Mouse (Mus musculus): Measurements from ENCODE around the gene Znrd1.
A peak's percentile ranks its signal among the peaks of the same experiment; 100 is the strongest.

Gene Znrd1

DNA sequence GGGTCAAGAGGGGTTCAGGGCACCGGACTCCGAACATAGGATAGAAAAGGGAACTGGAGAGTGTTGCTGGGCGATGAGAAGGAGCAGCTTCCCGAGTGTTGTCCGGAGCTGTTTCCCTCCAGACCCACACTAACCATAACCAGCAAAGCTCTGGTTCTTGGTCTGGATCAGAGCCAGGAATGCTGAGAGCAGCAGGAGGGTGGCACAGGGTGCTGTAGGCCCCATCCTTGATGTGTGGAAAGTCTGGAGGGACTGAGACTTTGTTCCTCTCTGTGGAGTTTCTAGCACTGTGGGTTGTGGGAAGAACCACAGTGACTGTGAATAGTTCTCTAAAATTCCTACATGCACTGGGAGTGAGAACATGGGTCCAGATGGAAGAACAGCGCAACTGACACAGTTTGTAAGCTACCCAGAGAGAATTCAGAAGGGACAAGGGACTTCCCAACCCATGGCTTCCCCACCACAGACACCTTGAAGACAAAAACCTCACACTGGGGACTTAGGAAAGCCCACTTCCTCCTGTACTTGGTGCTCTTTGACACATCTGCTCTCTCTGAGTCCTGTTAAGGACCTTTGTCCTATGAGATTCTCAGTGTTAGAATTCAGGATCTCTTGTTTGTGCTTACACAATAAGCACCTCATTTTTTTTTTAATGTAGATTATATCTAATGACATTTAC lies 13.0 kb upstream of the Znrd1 start:
- no peak for DNase-seq (ENCODE audit: low read depth)

- DNase-seq (ENCODE audit: low read depth) = no peak
Measured at GRCm38 (mm10) chr17:36970316-36970890, 12.0 kb upstream of the Znrd1 start.

- DNase-seq (ENCODE audit: low read depth) = no peak
Measured at GRCm38 (mm10) chr17:36966875-36967274, 8.5 kb upstream of the Znrd1 start.

GRCm38 (mm10) chr17:36961125-36961524 lies 2.8 kb upstream of the Znrd1 start:
- DNase-seq (ENCODE audit: low read depth) = no peak

- DNase-seq (ENCODE audit: low read depth) = no peak
Measured at GRCm38 (mm10) chr17:36958884-36959283, 525 bp upstream of the Znrd1 start.

- DNase-seq (ENCODE audit: low read depth) = no peak
Measured at GRCm38 (mm10) chr17:36953062-36953461, 5.3 kb downstream of the Znrd1 start.

DNA sequence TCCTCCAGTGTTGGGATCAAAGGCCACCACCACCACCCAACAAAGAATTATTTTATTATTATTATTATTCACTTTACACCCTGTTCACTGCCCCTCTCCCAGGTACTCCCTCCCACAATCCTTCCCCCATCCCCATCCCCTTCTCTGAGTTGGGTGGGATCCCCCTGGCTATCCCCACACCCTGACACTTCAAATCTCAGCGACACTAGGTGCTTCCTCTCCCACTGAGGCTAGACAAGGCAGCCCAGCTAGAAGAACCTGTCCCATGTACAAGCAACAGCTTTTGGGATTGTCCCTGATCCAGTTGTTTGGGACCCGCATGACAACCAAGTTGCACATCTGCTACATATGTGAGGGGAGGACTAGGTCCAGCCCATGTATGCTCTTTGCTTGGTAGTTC lies 5.7 kb downstream of the Znrd1 start:
- no peak for DNase-seq (ENCODE audit: low read depth)

- peak; percentile 94 for DNase-seq (ENCODE audit: low read depth)
Measured at GRCm38 (mm10) chr17:36950981-36951947, 7.1 kb downstream of the Znrd1 start, which contains the start of gene Ppp1r11. Ppp1r11 (minus strand) TSS chr17:36951741.

GRCm38 (mm10) chr17:36949265-36949664 lies 9.1 kb downstream of the Znrd1 start:
- DNase-seq (ENCODE audit: low read depth) = no peak

DNA sequence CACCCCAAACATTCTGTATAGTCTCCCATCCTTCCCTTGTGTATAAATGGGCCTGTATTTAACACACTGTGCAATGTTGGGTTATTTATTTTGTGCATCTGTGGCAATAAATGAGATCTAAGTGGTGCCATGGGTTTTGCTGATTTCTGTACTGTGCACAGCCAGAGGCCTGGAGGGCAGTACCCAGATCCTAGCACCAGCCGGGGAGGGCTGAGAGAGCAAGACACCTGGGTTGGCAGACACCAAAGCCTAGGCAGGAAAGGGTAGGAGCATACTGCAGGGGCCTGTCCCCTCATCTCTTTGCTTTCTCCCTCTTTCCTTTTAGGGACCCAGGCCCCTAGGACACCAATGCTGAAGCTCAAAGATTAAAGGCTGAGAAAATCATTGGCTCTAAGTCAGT lies 10.1 kb downstream of the Znrd1 start:
- no peak for DNase-seq (ENCODE audit: low read depth)

GRCm38 (mm10) chr17:36947051-36947819 lies 11.1 kb downstream of the Znrd1 start:
- DNase-seq (ENCODE audit: low read depth) = no peak

DNA sequence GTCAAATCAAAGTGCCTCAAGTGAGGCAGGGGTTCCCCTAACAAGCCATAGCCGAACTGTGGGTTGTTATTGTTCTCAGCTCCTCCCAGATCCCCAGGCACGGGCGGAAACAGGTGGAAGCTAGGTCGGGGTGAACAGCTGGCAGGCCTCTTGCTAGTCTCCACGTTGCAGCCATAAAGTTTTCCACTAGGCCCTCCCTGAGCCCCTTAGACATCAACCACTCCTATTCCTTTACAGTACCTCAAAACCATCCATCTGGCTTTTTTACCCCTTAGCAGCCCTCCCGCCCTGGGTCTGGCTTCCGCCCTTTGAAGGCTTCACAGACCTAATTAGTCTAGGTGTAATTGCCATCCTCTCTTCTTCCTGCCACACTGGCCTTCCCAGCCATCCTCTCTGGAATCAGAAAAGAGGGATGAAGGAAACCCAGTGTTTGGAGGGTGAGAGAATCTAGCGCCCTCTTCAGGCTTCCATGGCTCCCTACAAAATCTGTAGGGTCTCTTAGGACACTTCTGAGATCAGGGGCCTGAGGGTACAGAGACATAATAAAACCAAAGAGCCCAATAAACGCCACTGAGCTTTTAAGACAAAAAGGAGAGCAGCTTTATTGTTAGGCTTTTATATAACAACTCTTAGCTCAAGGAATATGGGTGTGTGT lies 14.1 kb downstream of the Znrd1 start:
- no peak for DNase-seq (ENCODE audit: low read depth)

GRCm38 (mm10) chr17:36943691-36944090 lies 14.7 kb downstream of the Znrd1 start:
- DNase-seq (ENCODE audit: low read depth) = no peak

GRCm38 (mm10) chr17:36942791-36943471 lies 15.4 kb downstream of the Znrd1 start, which contains the start of gene Rnf39:
Rnf39 (plus strand) TSS chr17:36942918.
- DNase-seq (ENCODE audit: low read depth) = no peak

DNA sequence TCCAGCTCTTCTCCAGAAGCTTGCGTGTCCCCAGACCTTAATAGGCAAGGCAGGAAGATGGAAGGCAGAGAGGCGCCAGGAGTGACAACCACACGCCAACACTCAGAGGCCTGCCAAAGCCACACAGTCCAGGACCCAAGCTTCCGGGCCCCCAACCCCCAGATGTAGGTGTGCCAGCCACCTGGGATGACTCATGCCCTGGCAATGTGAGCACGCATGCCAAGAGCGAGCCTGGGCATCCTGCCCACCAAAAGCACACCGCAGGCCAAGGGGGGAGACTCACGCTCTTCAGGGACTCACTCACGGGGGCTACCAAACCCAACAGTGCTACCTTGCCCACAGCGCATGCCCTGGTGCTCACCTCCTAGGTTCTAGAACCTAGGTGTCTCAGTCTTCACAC lies 16.0 kb downstream of the Znrd1 start:
- no peak for DNase-seq (ENCODE audit: low read depth)

GRCm38 (mm10) chr17:36938056-36938455 lies 20.3 kb downstream of the Znrd1 start:
- DNase-seq (ENCODE audit: low read depth) = no peak

- no peak for DNase-seq (ENCODE audit: low read depth)
Measured at GRCm38 (mm10) chr17:36931806-36932205, 26.6 kb downstream of the Znrd1 start.

DNA sequence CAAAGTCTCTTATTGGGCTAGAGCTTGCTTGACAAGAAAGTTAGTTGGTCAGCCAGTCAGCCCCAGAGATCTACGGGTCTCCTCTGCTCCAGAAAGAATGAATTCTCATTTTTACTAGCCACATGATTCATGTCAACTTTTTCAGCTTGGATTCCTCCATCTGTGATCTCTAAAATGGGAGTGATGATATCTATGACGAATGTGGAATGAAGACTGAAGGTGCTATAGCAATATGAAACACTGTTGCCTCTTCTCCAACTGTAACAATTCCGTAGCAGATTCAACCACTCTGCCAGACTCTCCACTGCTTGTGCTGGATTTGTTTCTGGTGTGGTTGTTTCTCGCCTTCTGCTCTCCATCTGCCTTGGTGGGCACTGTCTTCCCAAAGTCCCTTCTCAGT lies 27.2 kb downstream of the Znrd1 start:
- DNase-seq (ENCODE audit: low read depth) = no peak

DNA sequence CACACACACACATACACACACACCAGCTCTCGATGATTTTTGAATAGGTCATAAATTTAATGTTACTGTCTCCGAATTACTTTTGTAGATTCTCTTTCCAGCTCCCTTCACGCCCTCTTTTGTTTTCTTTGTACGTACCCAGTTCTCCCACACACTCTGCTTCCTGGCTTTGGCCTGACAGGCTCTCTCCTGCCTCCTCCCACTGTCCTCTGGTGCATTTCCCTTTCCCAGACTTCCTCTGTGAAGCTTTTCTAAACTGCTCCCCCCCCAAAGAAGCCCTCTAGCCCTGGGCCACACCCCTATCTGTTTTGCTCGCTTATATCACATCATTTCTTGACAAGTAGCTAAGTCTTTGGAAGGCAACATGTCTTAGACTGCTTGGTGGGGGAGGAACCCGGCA lies 28.1 kb downstream of the Znrd1 start:
- DNase-seq (ENCODE audit: low read depth) = no peak

DNA sequence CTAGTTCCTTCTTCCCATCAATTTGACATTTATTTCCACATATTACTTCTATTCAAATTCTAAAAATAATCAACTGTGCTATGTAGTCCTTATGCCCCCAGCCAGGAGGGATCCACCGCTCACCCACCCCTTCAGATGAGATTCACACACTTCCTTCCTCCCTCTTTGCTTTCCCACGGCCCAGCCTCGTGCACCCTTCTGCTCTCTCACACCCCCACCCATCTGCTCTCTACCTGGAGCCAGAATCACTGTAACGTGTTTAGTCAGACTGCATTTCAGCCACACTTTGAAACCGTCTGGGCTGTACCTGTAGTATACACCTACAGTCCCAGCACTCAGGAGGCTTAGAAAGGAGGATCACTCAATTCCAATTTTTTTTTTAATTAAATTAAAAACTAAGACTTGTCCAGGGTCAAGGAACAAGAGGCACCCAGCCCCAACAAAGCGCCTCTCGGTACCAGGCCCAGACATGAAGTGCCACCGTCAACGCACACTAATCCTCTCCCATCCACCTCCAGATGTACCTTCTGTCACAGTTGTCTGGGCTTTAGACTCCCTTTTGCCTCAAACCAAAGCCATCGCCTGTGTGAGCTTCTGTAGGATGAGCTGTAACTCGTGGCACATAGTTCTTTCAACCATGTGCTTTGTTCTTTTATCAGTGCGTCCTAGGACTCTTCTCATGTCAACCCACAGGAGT lies 29.0 kb downstream of the Znrd1 start:
- DNase-seq (ENCODE audit: low read depth) = no peak

Data from c-Kit-positive CD71-positive TER-119-negative erythroid progenitor cells, embryonic 14.5 days (primary cell).